Mouse (Mus musculus) liver, embryonic 14.5 days (tissue): ENCODE measurements around the gene Galc.

ENCODE experiments used
- CTCF ChIP-seq: IDR thresholded peaks from 2 replicates; pipeline ENCODE4 v1.5.1; 2016; ENCODE audit warnings: antibody characterized with exemption, low read depth, control low read depth
- EP300 ChIP-seq: IDR thresholded peaks from 2 replicates; pipeline ENCODE4 v1.6.1; 2016; ENCODE audit warnings: antibody characterized with exemption, low read depth

- TF ChIP-seq CTCF: no peak
- no peak for TF ChIP-seq EP300
Observed at GRCm38 (mm10) chr12:98189096-98189495, 70.2 kb downstream of the Galc start.
